Mouse (Mus musculus) ZHBTc4 (cell line): Measurements from ENCODE around the gene Rras.
"Not testable (repeated sequence)": the region's sequence is repeated elsewhere in the genome, so short reads cannot be mapped to it uniquely, and the experiment has no call there.

Experiments used
- DNase-seq: peaks from one replicate; pipeline ENCODE4 v3.0.0-alpha.2; 2011; ENCODE audit warnings: low read depth, low spot score

Rras gene

DNA sequence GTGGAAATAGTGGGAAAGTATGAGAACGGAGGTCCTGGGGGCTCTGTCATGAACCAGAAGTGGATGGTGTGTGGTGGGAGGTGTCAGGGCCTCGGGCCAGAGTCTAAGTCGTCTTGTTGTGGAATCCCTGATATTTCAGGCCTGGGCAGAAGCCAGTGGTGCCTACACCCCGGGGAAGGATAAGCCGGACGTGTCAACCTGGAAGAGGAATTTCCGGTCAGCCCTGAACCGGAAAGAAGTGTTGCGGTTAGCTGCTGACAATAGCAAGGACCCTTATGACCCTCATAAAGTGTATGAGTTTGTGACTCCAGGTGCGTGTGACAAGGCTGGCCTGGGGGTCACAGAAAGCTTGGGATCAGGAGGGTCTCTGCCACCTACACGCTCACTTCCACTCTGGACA lies 18.0 kb upstream of the Rras start:
- DNase-seq = no peak

DNA sequence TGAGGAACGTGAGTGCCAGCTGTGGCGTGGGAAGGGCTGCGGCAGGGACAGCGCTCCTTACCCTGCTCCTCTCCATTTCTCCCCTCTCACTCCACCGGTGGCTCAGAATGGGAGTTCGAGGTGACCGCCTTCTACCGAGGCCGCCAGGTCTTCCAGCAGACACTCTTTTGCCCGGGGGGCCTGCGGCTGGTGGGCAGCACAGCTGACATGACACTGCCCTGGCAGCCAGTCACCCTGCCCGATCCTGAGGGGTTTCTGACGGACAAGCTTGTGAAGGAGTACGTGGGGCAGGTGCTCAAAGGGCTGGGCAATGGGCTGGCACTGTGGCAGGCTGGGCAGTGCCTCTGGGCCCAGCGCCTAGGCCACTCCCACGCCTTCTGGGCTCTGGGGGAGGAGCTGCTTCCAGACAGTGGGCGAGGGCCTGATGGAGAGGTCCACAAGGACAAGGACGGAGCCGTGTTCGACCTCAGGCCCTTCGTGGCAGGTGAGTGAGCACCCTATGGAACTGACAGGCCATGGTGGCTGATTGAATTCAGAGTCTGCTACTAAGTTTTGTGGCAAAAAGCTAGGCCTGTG lies 17.1 kb upstream of the Rras start:
- DNase-seq = no peak

DNA sequence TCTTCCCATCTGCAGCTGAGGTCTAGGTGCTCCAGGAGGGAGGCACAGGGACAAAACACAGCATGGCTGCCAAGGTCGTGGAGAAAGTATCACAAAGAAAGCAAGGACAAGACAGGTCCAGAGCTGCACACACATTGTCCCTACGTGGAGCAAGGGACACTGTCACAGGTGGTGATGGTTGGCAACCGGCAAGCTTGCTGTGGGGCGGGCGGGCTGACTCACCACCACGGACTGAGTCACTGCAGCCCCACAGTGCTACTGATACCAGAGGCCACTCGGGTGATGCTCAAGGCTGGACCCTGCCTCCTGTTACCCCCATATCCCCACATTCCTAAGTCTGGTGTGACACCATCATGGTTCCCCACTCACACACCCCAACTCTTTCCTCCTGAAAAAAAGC lies 15.3 kb upstream of the Rras start:
- no peak for DNase-seq

DNA sequence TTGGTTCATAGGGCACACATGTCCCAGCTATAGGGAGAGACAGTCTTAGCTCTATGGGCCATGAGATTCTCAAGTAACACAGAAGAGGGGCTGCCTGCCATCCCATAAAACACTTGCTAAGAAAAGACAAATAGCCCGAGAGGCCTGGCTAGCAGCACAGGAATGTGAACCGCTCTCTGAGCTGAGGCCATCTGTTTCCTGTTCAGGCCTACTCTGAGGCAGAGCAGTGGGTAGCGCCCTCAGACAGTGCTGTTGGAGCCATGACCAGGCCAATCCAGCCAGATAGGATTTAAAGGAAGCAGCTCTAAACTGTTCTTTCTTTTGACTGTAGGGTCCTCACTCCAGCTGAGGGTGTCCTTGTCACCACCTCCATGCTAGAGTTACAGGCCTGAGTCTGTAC lies 13.2 kb upstream of the Rras start:
- no peak for DNase-seq

GRCm38 (mm10) chr7:45005321-45005992 lies 12.3 kb upstream of the Rras start:
- no peak for DNase-seq

DNA sequence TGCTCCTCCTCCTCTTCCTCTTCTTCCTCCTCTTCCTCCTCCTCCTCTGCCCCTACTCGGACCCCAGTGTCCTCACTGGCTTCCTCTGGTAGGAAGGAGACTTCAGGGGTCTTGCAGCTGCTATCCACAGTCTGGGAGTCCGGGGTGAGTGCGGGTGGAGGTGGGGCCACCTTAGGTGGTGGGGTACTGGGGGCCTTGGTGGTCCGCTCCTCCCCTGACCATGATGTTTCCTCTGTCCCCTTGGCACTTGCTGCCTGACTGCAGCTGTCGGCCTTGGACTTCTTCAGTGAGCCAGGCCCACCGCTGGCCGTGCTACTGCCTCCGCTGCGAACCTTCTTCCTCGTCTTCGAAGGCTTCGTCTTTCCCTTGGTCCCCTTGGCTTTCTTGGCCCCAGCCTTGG lies 11.3 kb upstream of the Rras start:
- no peak for DNase-seq

GRCm38 (mm10) chr7:45007141-45007540 lies 10.6 kb upstream of the Rras start:
- DNase-seq = no peak

DNA sequence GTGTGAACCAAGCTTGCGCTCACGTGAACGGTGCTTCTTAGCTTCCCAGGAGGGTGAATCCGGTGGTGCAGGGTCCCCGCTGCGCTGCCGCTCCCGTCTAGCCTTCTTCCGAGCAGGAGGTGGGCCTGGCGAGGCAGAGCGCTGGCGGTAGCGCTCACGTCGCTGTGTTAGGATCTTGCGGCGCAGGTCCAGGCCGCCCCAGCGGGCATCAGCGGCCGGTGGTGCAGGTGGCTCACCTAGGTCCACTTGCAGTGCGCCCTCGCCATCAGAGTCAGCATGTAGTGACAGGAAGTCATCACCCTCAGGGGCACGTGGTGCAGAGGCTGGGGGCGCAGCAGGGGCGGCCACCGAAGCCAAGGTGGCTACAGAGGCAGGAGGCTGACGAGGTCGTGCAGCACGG lies 9.9 kb upstream of the Rras start:
- peak; percentile 65 for DNase-seq

DNA sequence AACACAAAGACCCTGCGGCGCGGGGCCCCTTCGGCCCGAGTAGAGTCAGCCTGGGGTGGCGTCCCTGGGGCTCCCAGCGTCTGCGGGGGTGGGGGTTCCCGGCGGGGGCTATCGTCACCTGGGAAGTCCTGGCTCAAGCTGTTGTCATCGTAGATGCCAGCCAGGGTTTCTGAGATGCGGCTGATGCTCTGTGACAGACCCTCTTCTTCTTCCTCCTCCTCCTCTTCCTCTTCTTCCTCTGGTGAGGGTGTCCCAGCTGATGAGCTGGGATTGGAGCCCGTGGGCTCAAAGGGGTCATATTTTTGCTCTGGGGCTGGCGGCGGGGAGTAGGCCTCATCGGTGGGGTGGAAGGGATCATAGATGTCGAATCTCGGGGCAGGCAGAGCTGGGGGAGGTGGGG lies 9.3 kb upstream of the Rras start:
- DNase-seq = no peak

GRCm38 (mm10) chr7:45012011-45012410 lies 5.8 kb upstream of the Rras start:
- DNase-seq = no peak

- DNase-seq = no peak
Measured at GRCm38 (mm10) chr7:45012824-45013223, 4.9 kb upstream of the Rras start.

DNA sequence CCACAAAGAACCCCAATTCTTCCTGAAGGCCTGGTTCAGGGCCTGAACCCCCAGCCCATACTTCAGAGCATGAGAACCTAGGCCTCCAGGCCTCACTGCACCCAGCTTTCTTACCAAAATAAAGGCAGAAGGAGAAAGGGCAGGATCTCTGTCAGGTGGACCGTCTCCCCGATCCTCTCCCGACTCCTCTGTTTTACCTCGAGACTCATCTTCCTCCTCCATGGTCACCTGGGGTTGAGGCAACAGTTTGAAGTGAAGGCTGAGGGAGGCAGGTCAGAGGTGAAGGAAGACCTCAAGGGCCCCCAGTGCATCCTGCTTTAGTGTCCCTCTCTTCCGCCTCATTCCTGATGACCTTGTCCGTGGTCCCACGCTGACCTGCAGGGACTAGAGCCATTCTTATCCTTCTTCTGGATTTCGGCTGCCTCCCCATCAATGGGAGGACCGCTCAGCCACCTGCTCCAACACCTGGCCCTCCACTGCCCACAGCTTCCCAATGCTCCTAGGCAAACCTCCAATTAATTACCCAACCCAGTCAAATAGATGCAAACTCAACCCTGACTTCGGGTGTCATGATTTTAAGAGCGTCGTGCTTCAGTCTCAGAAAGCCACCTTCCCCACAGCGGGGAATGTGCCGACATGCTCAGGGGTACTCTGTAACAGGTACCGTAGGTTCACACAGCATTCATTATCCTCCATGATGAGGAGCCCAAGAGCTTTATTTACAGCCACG lies 4.2 kb upstream of the Rras start:
- DNase-seq = no peak

- no peak for DNase-seq
Measured at GRCm38 (mm10) chr7:45014096-45014451, 3.7 kb upstream of the Rras start.

GRCm38 (mm10) chr7:45015344-45015956 lies 2.3 kb upstream of the Rras start:
- no peak for DNase-seq

- peak; percentile 100 for DNase-seq
Measured at GRCm38 (mm10) chr7:45015957-45016612, 1.7 kb upstream of the Rras start, which contains the start of gene Scaf1. Gene Scaf1, minus strand, starts transcription at chr7:45016363.

GRCm38 (mm10) chr7:45016761-45017160 lies 1.0 kb upstream of the Rras start:
- no peak for DNase-seq

GRCm38 (mm10) chr7:45019031-45019571 lies 1.3 kb downstream of the Rras start:
- DNase-seq = peak; percentile 75

DNA sequence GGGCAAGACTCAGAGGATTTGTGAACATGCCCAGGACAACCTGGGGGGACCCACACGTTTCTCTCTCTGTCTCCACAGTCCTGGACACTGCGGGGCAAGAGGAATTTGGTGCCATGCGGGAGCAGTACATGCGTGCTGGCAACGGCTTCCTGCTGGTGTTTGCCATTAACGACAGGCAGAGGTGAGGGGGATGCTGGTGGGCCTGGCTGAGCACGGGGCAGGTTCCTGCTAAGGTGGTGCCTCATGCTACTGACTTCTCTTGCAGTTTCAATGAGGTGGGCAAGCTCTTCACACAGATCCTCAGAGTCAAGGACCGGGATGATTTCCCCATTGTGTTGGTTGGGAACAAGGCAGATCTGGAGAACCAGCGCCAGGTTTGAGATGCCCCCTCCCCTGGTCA lies 2.5 kb downstream of the Rras start:
- DNase-seq = no peak

GRCm38 (mm10) chr7:45023711-45024110 lies 6.0 kb downstream of the Rras start:
- DNase-seq = not testable (repeated sequence)

DNA sequence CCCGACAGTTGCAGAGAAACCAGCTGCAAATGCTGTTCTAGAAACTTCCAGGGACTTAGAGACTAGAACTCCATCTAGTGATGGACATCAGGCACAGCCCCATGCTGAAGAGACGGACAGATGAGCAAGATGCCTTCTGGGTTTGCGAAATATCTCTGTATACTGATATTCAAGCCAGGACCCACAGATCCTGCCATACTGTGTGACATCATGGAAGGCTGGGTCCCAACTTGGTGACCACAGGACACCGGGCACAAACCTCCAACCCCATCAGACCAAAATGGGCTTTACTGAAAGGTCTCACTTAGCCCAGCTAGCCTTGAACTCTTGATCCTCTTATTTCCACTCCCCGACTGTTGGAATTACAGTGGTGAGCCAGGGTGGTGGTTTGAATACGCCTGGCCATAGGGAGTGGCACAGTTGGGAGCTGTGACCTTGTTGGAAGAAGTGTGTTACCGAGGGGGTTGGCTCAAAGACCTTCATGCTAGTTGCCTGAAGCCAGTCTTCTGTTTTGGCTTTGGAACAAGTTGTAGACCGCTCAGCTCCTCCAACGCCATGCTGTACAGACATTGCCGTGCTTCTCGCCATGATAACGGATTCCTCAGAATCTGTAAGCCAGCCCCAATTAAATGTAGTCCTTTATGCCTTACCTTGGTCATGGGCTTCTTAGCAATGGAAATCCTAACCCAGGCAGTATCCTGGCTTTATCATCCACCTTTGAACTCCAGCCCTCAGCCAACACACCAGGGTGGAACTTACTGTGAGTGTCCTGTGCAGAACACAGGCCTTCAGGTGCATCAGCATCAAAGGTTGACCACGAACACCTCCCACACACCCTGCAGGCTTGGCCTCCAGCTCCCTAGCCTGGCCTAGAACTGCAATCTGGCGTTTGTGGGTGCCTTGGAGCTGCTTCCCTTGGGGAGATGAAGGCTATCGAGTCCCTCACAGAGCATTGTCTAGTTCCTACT lies 6.8 kb downstream of the Rras start:
- peak; percentile 68 for DNase-seq
